Mouse (Mus musculus) Patski (cell line): Measurements from ENCODE around the gene Ovca2. TPM values are rescaled to one million over a fixed set of nuclear protein-coding genes. Genes with fewer than 3 reads are reported as not detected.

Experiments used
- ATAC-seq: fragments of 100-300 bp; one replicate; pipeline ENCODE4 v1.8.0; 2021
- CTCF ChIA-PET: fragments of 350-600 bp; sonication (Branson Sonifier 250); formaldehyde crosslinking; loops from one replicate; lab custom pipeline; 2022; ENCODE audit warnings: inconsistent platforms; lab: Charles Lee
- POLR2A ChIA-PET: fragments of 350-600 bp; sonication (Branson Sonifier 250); formaldehyde crosslinking; loops from one replicate; lab custom pipeline; 2022; ENCODE audit warnings: antibody characterized with exemption, inconsistent platforms; lab: Charles Lee
- DNase-seq: peaks from one replicate; pipeline ENCODE4 v3.0.0-alpha.2; 2011; ENCODE audit warnings: low read depth, low spot score
- H3K27me3 ChIP-seq: fragments of 371-371 bp; one replicate; pipeline ENCODE4 v1.5.1; 2021
- CTCF ChIP-seq: fragments of 100-300 bp; IDR thresholded peaks from one replicate; pipeline ENCODE4 v1.5.1; 2021
- in situ Hi-C: fragments of 300-500 bp; cut with MboI; formaldehyde crosslinking; loops from 3 replicates; pipeline ENCODE4 v1.11.1; 2018; ENCODE audit warnings: low pct_unique_long_range_greater_than_20kb, mixed read lengths
- polyA plus RNA-seq: library from polyadenylated mRNA; unstranded; gene quantifications from one replicate; pipeline ENCODE4 v1.2.3, GENCODE M21; 2021

The Ovca2 gene
- polyA plus RNA-seq, 1 experiment from 2014 or later = 20.4 TPM

DNA sequence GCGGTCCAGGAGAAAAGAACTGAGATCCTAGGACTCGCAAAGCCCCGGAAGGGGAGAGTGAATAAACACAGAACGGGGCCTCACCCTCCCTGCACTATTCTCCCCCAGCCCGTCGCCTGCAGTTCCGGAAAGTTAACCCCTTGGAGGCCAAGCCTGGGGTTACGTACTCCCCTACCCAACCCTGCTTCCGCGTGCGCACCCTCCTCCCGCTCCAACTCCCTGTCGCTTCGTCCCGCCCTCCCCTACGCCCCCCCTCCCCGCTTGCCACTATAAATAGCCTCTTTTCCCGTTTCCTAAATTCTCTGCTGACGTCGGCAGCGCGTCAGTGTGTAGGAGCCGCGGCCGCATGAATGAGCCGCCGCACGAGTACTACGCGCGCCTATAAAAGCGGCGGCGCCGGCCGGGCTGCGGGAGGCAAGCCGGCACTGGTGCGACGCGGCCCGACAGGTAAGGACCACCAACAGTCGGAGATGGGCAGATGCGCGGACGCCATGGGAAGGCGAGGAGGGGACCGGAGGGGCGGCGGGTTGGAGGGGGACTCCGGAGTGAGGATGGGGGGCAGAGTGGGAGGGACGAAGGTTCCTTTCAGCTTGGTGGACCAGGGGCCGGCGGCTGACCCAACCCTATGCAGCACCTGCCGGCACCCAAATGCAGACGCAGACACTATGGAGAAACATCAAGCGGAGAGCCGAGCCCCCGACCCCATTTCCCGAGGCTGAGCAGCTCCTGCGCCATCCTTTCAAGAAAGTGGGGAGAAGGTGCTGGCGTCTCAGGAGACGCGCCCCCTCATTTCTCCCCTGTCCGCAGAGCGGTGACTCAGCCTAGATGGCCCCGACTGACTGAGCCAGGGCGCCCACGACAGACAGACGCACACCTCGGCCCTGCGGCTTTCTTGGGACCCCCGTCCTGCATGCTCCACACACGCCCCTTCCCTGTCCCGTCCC is 6.2 kb downstream of the Ovca2 start:
- POLR2A ChIA-PET = interaction anchor here (0.5 kb wide), 1 partner anchor 234 kb away, joined by 3 read pairs; no protein-coding TSS in a partner anchor
- no peak for ATAC-seq
- CTCF ChIA-PET = interaction anchor here (1.0 kb wide), 1 partner anchor 191 kb away, joined by 3 read pairs; no protein-coding TSS in a partner anchor
- no peak for DNase-seq
- no peaks in the 10 kb centered on the region for H3K27me3 ChIP-seq
- TF ChIP-seq CTCF = no peak
- in situ Hi-C loops = loop anchor here (10.0 kb wide), 1 partner anchor 292 kb away; the partner anchor contains the start of gene Tlcd2

DNA sequence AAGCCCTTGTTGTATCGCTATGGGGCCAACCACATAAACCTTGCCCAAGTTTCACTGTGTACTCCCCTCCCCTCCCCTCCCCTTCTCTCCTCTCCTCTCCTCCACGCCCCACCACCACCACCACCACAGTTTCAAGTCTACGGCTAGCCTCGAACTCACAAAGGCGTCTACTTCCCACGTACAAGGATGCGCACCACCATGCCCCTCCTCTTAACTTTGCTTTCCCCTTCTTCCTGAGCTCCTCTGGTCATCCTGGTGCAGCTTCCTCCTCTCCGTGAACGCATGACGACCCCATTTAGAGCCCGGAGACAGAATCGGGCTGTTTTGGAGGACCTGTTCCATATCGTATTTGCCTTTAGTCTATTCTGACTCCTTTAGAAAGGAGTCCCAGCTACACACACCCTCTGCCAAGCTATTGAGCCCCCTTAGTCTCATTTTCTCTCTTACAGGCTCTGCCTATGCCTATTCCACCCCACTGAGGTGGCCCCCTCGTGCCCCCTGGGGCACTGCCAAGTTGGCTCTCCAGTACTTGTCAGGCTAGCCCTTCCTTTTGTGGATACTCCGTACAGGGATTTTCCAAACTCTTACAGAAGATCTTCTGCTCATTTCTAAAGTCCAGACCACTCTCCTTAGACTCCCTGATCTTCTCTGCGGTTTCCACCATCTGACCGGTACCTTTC is 7.3 kb downstream of the Ovca2 start:
- DNase-seq (no peak), ATAC-seq (no peak)
- ChIA-PET POLR2A (interaction anchor here (0.7 to 1.2 kb wide), 3 partner anchors 142 to 292 kb away, joined by 3 to 4 read pairs (median 3); partner anchors contain the start of genes Smg6 and Srr), CTCF (interaction anchor here (0.6 to 2.7 kb wide), 7 partner anchors 19 to 230 kb away, joined by 3 to 18 read pairs (median 4); no protein-coding TSS in a partner anchor)
- no peaks in the 10 kb centered on the region for H3K27me3 ChIP-seq
- in situ Hi-C loops = loop anchor here (10.0 kb wide), 1 partner anchor 293 kb away; the partner anchor contains the start of gene Tlcd2
- no peak for TF ChIP-seq CTCF

DNA sequence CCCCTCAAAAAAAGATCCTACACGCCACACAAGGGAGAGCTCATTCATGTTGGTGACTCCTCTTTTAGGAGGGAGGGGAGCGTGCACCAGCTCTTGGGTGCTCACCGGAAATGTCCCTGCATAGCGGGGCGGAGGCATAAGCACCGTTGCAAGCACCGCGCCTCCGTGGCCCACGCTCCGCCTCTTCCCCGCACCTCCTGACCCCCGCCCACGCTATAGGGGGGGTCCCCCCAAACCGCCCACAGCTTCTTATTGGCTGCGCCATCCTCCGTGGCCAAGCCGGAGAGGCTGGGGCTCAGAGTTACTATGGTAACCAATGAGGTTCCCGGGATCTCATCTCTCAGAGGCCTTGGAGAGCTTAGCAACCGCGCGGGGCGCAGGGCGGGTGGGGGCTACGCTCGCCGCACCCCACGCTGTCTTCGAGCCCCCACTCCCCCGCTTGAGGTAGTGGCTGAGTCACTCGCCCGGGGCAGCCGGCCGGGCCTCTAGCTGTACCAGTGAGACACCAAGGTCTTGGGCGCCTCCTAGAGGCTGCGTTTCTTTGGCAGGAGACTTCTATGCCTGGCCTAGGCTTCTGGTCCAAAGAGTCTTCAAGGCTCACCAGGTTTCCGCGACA is 8.4 kb downstream of the Ovca2 start:
- no peak for TF ChIP-seq CTCF
- ChIA-PET CTCF (interaction anchor here (0.8 to 2.7 kb wide), 13 partner anchors 10 to 229 kb away, joined by 3 to 18 read pairs (median 4); no protein-coding TSS in a partner anchor), POLR2A (interaction anchor here (1.0 to 1.2 kb wide), 2 partner anchors 245 to 293 kb away, joined by 3 to 4 read pairs; partner anchors contain the start of genes Smg6 and Srr)
- DNase-seq (peak; percentile 71), ATAC-seq (peak; percentile 62)
- no peaks in the 10 kb centered on the region for H3K27me3 ChIP-seq
- in situ Hi-C loops = loop anchor here (10.0 kb wide), 1 partner anchor 295 kb away; the partner anchor contains the start of gene Tlcd2

DNA sequence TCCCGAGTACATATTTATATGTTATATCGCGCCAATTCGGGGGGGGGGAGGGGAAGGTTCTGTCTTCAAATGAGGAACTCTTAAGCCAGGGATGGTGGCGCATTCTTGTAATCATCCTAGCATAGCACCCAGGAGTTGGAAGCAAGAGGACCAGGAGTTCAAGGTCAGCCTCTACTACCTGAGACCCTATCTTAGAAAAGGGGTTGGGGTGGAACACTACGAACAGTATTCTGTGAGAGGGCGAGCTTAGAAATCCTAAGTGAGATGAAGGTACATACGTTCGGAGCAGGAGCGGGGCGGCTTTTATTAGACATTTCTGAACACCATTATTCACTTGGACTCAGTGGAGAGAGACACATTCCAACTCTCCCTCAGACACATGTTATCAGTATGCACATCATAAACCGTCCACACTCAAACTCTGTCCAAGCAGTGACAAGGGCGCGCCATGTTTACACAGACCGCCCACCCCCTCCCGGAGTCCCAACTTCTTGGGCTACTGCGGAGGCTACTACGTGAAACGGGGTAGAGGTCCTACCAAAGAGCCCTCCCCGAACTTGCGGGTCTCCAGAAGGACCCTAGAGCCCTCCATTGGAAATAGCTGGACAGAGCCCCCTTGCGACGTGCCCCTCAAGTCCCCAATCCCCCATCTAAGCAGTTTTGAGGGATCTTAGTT is 9.1 kb downstream of the Ovca2 start, which contains the start of gene Hic1:
Hic1 (minus strand) TSS at position 115 of the 676 bp plus-strand sequence.
- no peaks in the 10 kb centered on the region for H3K27me3 ChIP-seq

DNA sequence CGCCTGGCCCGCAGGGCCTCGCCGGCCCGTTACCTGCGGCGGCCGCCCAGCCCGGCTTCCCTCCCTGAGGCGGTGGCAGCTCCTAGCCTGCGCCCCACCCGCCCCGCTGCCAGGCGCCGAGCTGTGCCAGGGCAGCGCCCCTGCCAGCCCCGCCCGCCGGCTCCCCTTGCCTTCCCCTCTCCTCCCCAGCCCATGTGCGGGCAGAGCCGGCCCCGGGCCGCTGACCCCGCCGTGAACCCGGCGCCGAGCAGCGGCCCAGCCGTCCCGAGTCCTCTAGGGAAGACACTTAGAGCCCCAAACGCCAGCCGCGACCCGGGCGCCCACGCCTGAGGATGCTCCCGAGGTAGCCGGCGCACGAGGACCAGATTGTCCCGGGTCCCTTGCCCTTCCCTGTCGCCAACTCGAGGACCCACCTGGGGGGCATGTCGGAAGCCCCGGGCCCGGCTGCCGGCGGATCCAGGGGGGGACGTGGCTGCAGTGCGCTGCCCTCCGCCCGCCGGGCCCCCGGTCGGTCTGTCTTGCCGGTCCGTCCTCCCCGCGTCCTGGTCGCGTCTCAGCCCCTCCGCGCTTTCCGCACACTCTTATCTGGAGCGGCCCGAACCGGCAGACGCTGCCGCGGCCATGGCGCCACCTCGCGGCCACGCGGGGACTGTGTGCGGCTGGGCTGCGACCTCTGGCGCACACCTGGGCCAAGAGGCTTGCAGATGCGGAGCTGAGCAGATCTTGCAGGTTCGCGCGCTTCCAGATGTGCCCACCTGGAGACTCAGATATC is 9.9 kb downstream of the Ovca2 start:
- CTCF ChIA-PET = interaction anchor here (1.2 to 2.7 kb wide), 3 partner anchors 37 to 190 kb away, joined by 3 to 18 read pairs (median 11); no protein-coding TSS in a partner anchor
- H3K27me3 ChIP-seq = no peaks in the 10 kb centered on the region
- in situ Hi-C loops = no loop called here

More for the DNA sequence above, 9.1 kb downstream of the Ovca2 start, which contains the start of gene Hic1:
- TF ChIP-seq CTCF = no peak
- ChIA-PET CTCF (interaction anchor here (0.8 to 2.7 kb wide), 12 partner anchors 9 to 229 kb away, joined by 3 to 18 read pairs (median 4); no protein-coding TSS in a partner anchor), POLR2A (no interaction called here)
- ATAC-seq (no peak), DNase-seq (no peak)
- in situ Hi-C loops = loop anchor here (10.0 kb wide), 1 partner anchor 295 kb away; the partner anchor contains the start of gene Tlcd2

DNA sequence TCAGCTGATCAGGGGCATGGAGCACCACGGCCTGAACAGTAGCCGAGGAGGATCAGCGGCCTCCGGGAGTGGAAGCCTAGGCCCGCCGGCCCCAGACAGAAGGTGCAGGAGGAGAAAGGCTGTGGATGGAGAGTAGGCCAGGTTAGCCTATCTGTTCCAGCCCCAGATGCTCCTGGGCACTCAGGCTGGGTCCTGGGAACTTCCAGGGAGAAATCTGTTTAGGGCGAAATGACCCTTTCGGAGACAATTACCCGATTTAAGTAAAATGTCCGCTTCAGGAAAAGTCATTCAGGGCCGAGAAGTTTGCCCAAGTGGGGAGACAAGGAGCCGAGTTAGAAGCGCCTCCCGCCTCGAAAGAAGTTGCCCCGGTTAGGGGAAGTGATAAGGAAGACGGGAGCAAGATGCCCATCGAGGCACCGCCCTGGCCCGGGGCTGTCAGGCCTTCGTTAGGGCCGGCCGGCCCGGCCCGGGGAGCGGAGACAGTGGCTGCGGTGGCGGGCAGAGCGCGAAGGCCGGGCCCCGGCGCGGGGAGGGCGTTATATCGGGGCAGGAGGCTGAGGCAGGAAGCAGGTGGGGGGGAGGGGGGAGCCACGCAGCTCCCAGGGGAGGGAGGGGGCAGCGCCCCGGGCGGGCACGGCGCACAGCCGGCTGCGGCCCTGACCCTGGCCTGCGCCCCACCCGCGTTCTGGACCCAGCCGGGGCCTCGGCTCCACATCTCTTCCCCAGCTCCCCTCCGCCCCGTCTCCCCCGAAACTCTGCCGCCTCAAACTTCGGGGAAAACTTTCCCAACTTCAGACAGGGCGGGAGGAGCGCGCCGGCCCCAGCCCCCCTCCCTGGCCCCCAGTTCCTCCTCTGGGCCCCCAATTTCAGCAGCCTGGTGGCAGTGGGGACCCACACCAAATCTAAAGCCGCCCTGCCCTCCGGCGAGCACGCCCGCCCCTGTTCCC is 10.7 kb downstream of the Ovca2 start:
- ChIA-PET CTCF (no interaction called here), POLR2A (no interaction called here)
- in situ Hi-C loops = no loop called here
- ATAC-seq (no peak), DNase-seq (no peak)
- TF ChIP-seq CTCF = no peak
- no peaks in the 10 kb centered on the region for H3K27me3 ChIP-seq

More for the DNA sequence above, 9.9 kb downstream of the Ovca2 start:
- DNase-seq (no peak), ATAC-seq (no peak)
- TF ChIP-seq CTCF = no peak
- POLR2A ChIA-PET = no interaction called here

DNA sequence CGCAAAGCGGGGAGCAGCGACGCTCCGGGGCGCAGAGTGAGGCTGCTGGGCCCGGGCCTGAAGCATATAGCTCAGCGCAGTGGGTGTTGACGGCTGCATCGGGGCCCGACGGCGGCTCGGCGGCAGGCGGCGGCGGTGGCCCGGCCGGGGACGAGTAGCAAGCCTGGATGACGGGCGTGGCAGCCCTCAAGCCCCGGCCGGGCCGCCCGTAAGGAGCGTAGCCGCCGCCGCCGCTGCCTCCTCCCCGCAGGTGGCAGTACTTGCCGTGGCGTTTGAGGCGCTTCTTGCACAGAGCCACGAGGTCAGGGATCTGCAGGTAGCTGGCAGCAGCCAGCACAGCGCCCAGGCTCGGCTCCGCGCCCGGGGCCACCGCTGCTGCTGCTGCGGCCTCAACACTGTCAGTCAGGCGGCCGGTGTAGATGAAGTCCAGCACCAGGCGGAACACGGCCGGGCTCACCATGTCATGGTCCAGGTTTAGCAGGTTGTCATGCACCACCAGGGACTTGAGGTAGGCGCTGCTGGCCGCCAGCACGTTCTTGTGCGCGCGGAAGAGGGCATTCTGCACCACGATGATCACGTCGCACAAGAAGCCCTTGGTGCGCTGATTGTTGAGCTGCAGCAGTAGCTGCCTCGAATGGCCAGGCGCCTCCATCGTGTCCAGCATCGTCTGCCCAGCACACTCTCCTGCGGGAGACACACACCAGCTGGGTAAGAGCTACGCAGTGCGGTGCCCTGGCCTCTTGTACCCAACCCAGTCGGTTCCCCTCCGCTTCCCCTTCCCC is 11.6 kb downstream of the Ovca2 start:
- CTCF ChIA-PET = no interaction called here
- POLR2A ChIA-PET = no interaction called here
- ATAC-seq = no peak
- TF ChIP-seq CTCF = no peak
- no peak for DNase-seq
- no peaks in the 10 kb centered on the region for H3K27me3 ChIP-seq
- in situ Hi-C loops = no loop called here
